Mouse (Mus musculus) thymus, adult 2 months (tissue): Measurements from ENCODE around the gene Cln6.

Source experiments
- CTCF ChIP-seq: fragments of 200-500 bp; IDR thresholded peaks from 2 replicates; pipeline ENCODE4 v1.5.1; 2012; ENCODE audit warnings: mild to moderate bottlenecking, control low read depth, low read length, moderate library complexity, borderline replicate concordance; ENCODE audit not compliant: control insufficient read depth, poor library complexity, insufficient read depth; ENCODE audit errors: extremely low read depth
- POLR2A ChIP-seq: fragments of 200-500 bp; IDR thresholded peaks from 2 replicates; pipeline ENCODE4 v1.6.1; 2012; ENCODE audit warnings: mild to moderate bottlenecking, low read length, control low read depth, moderate library complexity; ENCODE audit not compliant: control insufficient read depth, poor library complexity, insufficient read depth; ENCODE audit errors: extremely low read depth

DNA sequence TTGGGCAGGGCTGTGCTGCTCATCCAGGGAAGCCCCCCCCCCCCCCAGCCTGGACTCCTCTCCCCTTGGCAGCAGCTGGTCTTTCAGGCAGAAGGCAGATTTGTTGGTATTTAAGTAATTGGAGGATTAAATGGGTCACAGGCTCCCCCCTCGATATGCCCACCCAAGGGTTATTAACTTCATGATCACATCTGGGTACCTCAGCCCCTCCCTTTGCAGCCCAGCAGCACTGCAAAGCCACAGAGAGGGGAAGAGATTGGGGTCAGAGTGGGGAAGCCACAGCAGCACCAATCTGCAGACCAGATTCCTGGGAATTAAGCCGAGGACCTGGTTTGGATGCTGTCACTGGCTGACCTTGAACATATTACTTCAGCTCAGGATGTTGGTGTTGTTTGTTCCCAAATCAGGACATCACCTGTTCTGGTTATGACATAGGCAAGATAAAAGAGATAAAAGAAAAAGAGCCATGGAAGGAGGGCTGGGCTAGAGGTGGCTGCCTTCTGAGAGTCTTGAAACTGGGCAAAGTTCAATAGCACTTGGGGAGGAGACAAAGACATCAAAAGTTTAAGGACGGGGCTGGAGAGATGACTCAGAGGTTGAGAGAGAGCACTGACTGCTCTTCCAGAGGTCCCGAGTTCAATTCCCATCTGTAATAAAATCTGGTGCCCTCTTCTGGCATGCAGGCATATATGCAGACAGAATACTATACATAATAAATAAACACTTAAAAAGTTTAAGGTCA, 2.7 kb upstream of the Cln6 start:
- TF ChIP-seq CTCF = no peak
- TF ChIP-seq POLR2A = no peak
